Mouse (Mus musculus) forebrain, embryonic 10.5 days (tissue): ENCODE data around the gene Pmepa1. TPM values are rescaled to one million over a fixed set of nuclear protein-coding genes. Genes with fewer than 3 reads are reported as not detected.

Source experiments
- DNase-seq: peaks from one replicate; pipeline ENCODE4 v3.0.0-alpha.2; 2017; ENCODE audit warnings: low spot score; ENCODE audit errors: extremely low spot score
- H3K27ac ChIP-seq: fragments of 300-500 bp; sonication (generic); 2 replicates; pipeline ENCODE4 v1.5.1; 2016; ENCODE audit warnings: mild to moderate bottlenecking
- H3K27me3 ChIP-seq: fragments of 300-500 bp; sonication (generic); 2 replicates; pipeline ENCODE4 v1.6.1; 2016; ENCODE audit warnings: mild to moderate bottlenecking; ENCODE audit not compliant: poor library complexity, severe bottlenecking
- H3K36me3 ChIP-seq: fragments of 300-500 bp; sonication (generic); replicated peaks from 2 replicates; pipeline ENCODE4 v1.6.1; 2016; ENCODE audit warnings: mild to moderate bottlenecking, moderate library complexity
- H3K4me1 ChIP-seq: fragments of 300-500 bp; sonication (generic); 2 replicates; pipeline ENCODE4 v1.6.1; 2016
- H3K4me3 ChIP-seq: fragments of 300-500 bp; sonication (generic); 2 replicates; pipeline ENCODE4 v1.5.1; 2016; ENCODE audit warnings: mild to moderate bottlenecking, moderate library complexity
- H3K9me3 ChIP-seq: fragments of 300-500 bp; sonication (generic); 2 replicates; pipeline ENCODE4 v1.6.1; 2016; ENCODE audit warnings: mild to moderate bottlenecking, moderate library complexity
- WGBS: fragments of 180-500 bp; shearing (Covaris S2); methylation state at CpG from one replicate; pipeline ENCODE4 v1.1.7; 2016; 5-methylcytosine and 5-hydroxymethylcytosine counted together
- polyA plus RNA-seq: library from polyadenylated mRNA; unstranded; fragments of >200 nt; fragmentation: Nextera tagmentation; extraction: Ambion mirVana; gene quantifications from 2 replicates; pipeline ENCODE4 v1.2.1, GENCODE M21; 2016

Gene Pmepa1
- polyA plus RNA-seq, 1 experiment from 2014 or later, result 1.8 TPM

- Histone ChIP-seq H3K36me3 (peaks cover 71% of the 10 kb centered on the region), H3K4me1 (peaks cover 30% of the 10 kb centered on the region), H3K9me3 (no peaks in the 10 kb centered on the region), H3K27ac (no peak overlapping the region), H3K27me3 (peaks cover 6% of the 10 kb centered on the region; the same call in 1 of the 2 replicates), H3K4me3 (no peak overlapping the region)
- 88% methylated on average over 8 of the region's 8 CpGs for WGBS
- DNase-seq, result no peak
Measured at GRCm38 (mm10) chr2:173228567-173228966, 47.8 kb downstream of the Pmepa1 start.

GRCm38 (mm10) chr2:173226792-173227191, 49.5 kb downstream of the Pmepa1 start:
- 90% methylated on average over 8 of the region's 8 CpGs for WGBS
- Histone ChIP-seq H3K36me3 (peaks cover 53% of the 10 kb centered on the region), H3K4me1 (peaks cover 20% of the 10 kb centered on the region), H3K27me3 (no peaks in the 10 kb centered on the region), H3K4me3 (no peak overlapping the region), H3K27ac (no peak overlapping the region), H3K9me3 (no peaks in the 10 kb centered on the region)
- DNase-seq, result no peak

GRCm38 (mm10) chr2:173225906-173226305, 50.4 kb downstream of the Pmepa1 start:
- H3K9me3 ChIP-seq, result no peaks in the 10 kb centered on the region
- H3K27me3 ChIP-seq, result no peaks in the 10 kb centered on the region
- H3K4me1 ChIP-seq, result peaks cover 11% of the 10 kb centered on the region
- WGBS, result 83% methylated on average over 7 of the region's 7 CpGs
- H3K4me3 ChIP-seq, result no peak overlapping the region
- no peak overlapping the region for H3K27ac ChIP-seq
- DNase-seq, result no peak
- H3K36me3 ChIP-seq, result peaks cover 44% of the 10 kb centered on the region

- no peaks in the 10 kb centered on the region for H3K9me3 ChIP-seq
- DNase-seq, result no peak
- peaks cover 37% of the 10 kb centered on the region for H3K36me3 ChIP-seq
- H3K4me1 ChIP-seq, result peaks cover 4% of the 10 kb centered on the region
- H3K4me3 ChIP-seq, result no peak overlapping the region
- no peaks in the 10 kb centered on the region for H3K27me3 ChIP-seq
- no peak overlapping the region for H3K27ac ChIP-seq
- WGBS, result 73% methylated on average over 7 of the region's 7 CpGs
Measured at GRCm38 (mm10) chr2:173224832-173225231, 51.5 kb downstream of the Pmepa1 start.

- no peaks in the 10 kb centered on the region for H3K27me3 ChIP-seq
- H3K9me3 ChIP-seq, result no peaks in the 10 kb centered on the region
- H3K36me3 ChIP-seq, result peaks cover 35% of the 10 kb centered on the region
- 77% methylated on average over 3 of the region's 3 CpGs for WGBS
- no peak overlapping the region for H3K4me3 ChIP-seq
- H3K4me1 ChIP-seq, result no peaks in the 10 kb centered on the region
- no peak overlapping the region for H3K27ac ChIP-seq
- no peak for DNase-seq
Measured at GRCm38 (mm10) chr2:173224097-173224496, 52.2 kb downstream of the Pmepa1 start.

- H3K27ac ChIP-seq, result no peak overlapping the region
- no peaks in the 10 kb centered on the region for H3K27me3 ChIP-seq
- 74% methylated on average over 3 of the region's 3 CpGs for WGBS
- H3K36me3 ChIP-seq, result peaks cover 29% of the 10 kb centered on the region
- DNase-seq, result no peak
- H3K9me3 ChIP-seq, result no peaks in the 10 kb centered on the region
- no peaks in the 10 kb centered on the region for H3K4me1 ChIP-seq
- no peak overlapping the region for H3K4me3 ChIP-seq
Measured at GRCm38 (mm10) chr2:173223496-173223895, 52.8 kb downstream of the Pmepa1 start.

GRCm38 (mm10) chr2:173220754-173221153, 55.6 kb downstream of the Pmepa1 start:
- Histone ChIP-seq H3K36me3 (peaks cover 5% of the 10 kb centered on the region; the same call in 1 of the 2 replicates), H3K9me3 (no peaks in the 10 kb centered on the region), H3K4me1 (no peaks in the 10 kb centered on the region), H3K27ac (no peak overlapping the region), H3K27me3 (no peaks in the 10 kb centered on the region), H3K4me3 (no peak overlapping the region)
- no peak for DNase-seq
- WGBS, result 95% methylated on average over 9 of the region's 9 CpGs

GRCm38 (mm10) chr2:173219256-173219954, 56.9 kb downstream of the Pmepa1 start:
- 50% methylated on average over 10 of the region's 10 CpGs for WGBS
- Histone ChIP-seq H3K27ac (no peak overlapping the region), H3K4me3 (no peak overlapping the region), H3K9me3 (no peaks in the 10 kb centered on the region), H3K27me3 (no peaks in the 10 kb centered on the region), H3K36me3 (no peaks in the 10 kb centered on the region), H3K4me1 (no peaks in the 10 kb centered on the region)
- peak; percentile 62 for DNase-seq

GRCm38 (mm10) chr2:173218416-173219141, 57.8 kb downstream of the Pmepa1 start, which contains the start of gene Zbp1:
TSS of gene Zbp1 (minus strand) at chr2:173218923.
- peak; percentile 8 for DNase-seq
- WGBS, result 76% methylated on average over 11 of the region's 11 CpGs
- Histone ChIP-seq H3K4me1 (no peaks in the 10 kb centered on the region), H3K27me3 (no peaks in the 10 kb centered on the region), H3K4me3 (no peak within 1 kb of the TSS), H3K36me3 (no peaks in the 10 kb centered on the region), H3K27ac (no peak within 1 kb of the TSS), H3K9me3 (no peaks in the 10 kb centered on the region)

GRCm38 (mm10) chr2:173217763-173218258, 58.5 kb downstream of the Pmepa1 start:
- Histone ChIP-seq H3K4me3 (no peak overlapping the region), H3K9me3 (no peaks in the 10 kb centered on the region), H3K36me3 (no peaks in the 10 kb centered on the region), H3K27ac (no peak overlapping the region), H3K4me1 (no peaks in the 10 kb centered on the region), H3K27me3 (no peaks in the 10 kb centered on the region)
- peak; percentile 3 for DNase-seq
- WGBS, result 92% methylated on average over 5 of the region's 5 CpGs

GRCm38 (mm10) chr2:173217246-173217645, 59.1 kb downstream of the Pmepa1 start:
- no peaks in the 10 kb centered on the region for H3K4me1 ChIP-seq
- no peaks in the 10 kb centered on the region for H3K27me3 ChIP-seq
- H3K4me3 ChIP-seq, result no peak overlapping the region
- no peaks in the 10 kb centered on the region for H3K9me3 ChIP-seq
- H3K36me3 ChIP-seq, result no peaks in the 10 kb centered on the region
- peak; percentile 10 for DNase-seq
- H3K27ac ChIP-seq, result no peak overlapping the region
- WGBS, result 73% methylated on average over 3 of the region's 3 CpGs

- peak; percentile 13 for DNase-seq
Measured at GRCm38 (mm10) chr2:173216840-173217239, 59.5 kb downstream of the Pmepa1 start.

GRCm38 (mm10) chr2:173212227-173212626, 64.1 kb downstream of the Pmepa1 start:
- H3K4me3 ChIP-seq, result no peak overlapping the region
- no peak overlapping the region for H3K27ac ChIP-seq
- no peaks in the 10 kb centered on the region for H3K4me1 ChIP-seq
- WGBS, result 74% methylated on average over 4 of the region's 4 CpGs
- DNase-seq, result no peak
- no peaks in the 10 kb centered on the region for H3K36me3 ChIP-seq
- no peaks in the 10 kb centered on the region for H3K27me3 ChIP-seq
- H3K9me3 ChIP-seq, result no peaks in the 10 kb centered on the region

More at GRCm38 (mm10) chr2:173216840-173217239, 59.5 kb downstream of the Pmepa1 start:
- no peaks in the 10 kb centered on the region for H3K27me3 ChIP-seq
- H3K4me3 ChIP-seq, result no peak overlapping the region
- H3K27ac ChIP-seq, result no peak overlapping the region
- no peaks in the 10 kb centered on the region for H3K9me3 ChIP-seq
- no peaks in the 10 kb centered on the region for H3K4me1 ChIP-seq
- no peaks in the 10 kb centered on the region for H3K36me3 ChIP-seq
- 91% methylated on average over 7 of the region's 7 CpGs for WGBS
